Mouse (Mus musculus) kidney, postnatal 14 days (tissue): ENCODE results near the gene Jak2.

Experiments used
- DNase-seq: peaks from one replicate; pipeline ENCODE4 v3.0.0; 2022; ENCODE audit warnings: mixed read lengths

Jak2 gene

DNA sequence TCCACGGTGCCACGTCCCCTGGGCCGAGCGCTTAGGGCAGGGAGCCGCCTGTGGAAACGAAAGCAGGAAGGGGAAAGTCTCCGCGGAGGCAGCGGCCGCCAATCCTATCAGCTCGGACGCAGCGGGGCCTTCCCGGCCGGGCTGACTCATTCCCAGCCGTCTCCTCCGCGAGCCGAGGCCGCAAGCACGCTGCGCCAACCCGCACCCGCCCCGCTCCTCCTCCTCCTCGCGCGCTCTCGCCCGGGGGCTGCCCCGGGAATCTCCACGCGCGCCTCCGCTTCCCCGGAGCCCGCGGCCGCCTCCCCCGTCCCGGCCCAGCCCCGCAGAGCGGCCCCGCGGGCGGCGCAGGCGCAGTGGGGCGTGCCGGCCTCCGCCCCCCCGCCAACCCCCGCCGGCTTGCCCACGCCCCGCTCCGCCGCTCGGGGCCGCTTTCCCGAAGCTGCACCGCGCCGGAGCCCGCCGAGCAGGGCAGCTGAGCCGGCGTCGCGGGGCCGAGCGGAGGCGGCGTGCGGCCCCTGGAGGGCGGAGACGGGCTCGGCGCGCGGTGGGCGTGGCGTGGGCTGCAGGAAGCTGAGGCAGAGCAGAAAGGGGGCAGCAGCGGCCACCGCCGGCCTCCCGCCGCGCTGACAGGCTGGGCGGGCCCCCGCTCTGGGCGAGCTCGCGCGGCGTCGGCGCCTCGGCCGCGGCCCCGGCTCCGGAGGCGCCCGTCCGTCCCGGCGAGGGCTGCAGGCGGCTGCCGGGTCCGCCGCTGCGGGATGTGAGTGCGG lies at the start of gene Jak2:
Gene Jak2 (plus strand): TSS at position 638 of the 767 bp plus-strand sequence.
- DNase-seq: peak; percentile 97

DNA sequence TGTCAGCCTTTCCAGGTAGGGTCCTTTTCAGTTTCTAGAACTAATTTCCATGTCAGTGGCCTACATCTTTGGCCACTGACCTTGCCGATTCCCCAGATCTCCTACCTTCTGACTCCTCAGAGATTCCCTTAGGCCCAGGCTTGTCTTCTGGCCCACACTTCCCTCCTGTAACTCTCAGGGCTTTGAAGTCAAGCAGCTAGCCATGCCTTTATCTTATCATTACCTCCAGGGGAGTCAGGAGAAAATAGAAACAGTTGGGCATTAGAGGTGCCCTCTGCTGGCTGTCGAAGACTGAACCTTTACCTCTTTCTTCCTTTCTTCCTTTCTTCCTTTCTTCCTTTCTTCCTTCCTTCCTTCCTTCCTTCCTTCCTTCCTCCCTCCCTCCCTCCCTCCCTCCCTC lies 48.3 kb upstream of the Jak2 start:
- no peak for DNase-seq

DNA sequence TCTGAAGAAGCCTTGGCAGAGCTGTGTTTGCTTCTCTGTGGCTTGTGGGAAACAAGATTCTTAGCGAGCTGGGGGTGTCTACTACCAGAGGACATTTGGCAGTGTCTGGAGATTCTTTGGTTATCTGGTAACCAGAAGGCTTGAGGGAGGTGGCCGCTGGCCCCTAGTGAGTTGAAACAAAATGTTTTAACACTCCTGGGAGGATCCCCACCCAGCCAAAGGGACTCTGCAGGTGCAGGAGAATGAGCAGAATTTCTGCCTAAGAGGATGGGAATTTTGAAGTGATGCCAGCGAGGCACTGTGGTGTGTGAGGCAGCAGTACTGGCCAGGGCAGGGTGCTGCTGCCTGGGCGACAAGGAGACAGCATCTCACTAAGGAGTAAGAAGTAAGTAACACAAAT lies 47.0 kb upstream of the Jak2 start:
- DNase-seq: no peak

DNA sequence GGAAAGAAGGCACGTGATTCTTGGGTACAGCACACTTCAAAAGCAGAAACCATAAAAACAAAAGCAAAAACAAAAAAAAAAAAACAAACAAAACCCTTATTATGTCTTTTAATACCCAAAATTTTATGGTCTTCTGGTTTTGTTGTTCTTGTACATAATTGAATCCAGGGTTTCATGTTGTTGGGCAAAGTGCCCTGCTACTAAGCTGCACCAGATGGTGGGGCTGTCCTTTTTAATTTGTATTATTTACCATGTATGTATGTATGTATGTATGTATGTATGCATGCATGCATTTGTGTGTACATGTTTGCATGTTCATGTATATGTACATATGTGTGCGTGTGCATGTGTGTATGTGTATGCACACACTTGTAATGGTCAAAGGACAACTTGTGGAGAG lies 46.4 kb upstream of the Jak2 start:
- DNase-seq: no peak

DNA sequence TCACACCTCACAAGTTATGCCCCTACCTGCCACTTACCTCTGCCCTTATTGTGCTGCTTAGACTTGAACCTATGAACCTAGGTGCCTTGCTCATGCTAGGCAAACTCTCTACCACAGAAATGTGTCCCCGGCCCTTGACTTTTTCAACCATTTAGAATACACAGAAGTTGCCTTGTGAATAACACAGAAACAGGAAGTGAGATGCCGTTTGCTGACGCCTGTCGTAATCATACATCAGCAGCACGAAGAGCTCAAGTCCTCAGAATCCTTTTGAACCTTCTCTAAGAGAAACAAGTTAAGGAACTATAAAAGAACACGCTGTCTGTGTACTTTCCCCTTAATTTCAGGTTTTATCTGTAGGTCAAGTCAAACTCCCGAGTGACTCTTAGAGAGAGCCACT lies 41.7 kb upstream of the Jak2 start:
- DNase-seq: no peak

DNA sequence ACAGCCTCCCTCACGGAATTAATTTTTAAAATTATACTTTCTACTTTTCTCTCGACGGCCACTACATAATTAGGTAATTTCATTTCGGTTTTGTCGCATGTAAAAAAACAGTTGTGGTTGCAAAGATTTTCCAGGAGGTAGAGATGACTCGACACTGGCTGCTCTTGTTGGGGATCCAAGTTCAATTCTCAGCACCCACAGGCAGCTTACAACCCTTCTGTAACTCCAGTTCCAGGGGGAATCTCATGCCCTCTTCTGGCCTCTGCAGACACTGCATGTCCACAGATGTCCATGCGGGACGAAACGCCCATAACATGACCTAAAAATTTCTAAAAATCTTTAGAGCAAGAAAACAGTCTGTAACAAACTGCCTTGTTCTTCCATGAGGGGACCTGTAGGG lies 41.3 kb upstream of the Jak2 start:
- no peak for DNase-seq

DNA sequence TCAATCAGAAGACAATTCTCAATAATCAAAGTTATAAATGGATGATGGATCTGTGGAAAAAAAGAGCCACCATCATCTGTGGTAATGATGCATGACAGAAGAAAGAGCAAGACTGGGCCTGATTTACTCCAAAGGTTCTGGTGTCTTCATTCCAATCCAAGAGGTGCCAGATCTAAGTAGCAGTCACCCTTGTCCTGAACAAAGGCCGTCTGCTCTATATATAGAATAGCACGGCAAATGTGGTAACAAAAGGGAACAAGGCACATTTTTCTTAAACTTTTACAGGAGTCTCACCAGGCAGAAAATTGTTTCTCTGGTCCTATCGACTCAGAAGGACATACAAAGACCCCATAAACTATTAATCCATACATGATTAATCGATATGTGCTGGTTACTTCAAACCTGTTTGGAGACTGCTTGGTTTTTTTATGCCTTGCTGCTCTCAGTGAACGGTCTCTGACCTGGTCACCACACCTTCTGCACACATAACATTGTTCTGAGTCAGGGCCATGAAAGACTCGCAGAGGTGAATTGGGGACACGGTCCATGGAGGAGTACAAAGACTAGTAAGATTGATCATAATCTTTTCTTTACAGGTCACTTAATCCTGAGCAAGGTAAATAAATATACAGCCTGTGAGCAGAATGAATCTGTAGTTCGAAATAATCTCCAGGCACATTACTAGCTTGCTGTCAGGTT lies 35.7 kb upstream of the Jak2 start:
- peak; percentile 43 for DNase-seq

DNA sequence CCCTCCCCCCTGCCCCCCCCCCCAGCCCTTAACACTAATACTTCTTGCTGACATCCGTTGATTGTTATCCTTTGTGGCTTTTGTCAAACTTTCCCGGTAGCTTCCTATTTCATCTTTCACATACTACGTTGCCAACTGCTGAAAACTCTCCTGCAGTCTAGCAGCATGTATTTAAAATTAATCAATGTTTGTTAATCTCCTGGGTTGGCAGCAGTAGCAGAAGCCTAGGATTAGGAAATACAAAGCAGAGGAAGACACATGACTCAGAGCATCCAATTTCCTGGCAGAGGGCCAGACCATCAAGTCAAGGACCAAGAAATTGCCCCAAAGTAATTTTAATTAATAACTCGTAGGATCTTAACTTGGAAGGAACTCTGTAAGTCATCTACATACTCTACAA lies 29.8 kb upstream of the Jak2 start:
- DNase-seq: no peak

DNA sequence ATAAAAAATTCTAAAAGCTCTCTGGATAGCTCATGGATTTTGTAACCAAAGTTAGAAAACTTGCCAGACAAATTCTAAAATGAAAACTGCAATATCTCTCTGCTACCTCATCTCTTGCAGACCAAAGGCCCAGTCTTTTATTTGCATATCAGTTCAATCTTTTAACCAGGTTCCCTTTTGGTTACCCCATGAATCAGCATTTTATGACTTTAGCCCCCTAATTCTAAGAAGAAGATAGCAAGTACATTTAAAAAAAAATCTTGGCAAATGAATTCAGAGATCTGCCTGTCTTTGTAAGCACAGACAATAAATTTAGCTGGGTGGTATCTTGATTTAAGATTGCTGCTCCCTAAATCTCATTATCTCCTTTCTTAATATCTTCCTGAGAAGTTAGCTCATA lies 26.7 kb upstream of the Jak2 start:
- DNase-seq: no peak

DNA sequence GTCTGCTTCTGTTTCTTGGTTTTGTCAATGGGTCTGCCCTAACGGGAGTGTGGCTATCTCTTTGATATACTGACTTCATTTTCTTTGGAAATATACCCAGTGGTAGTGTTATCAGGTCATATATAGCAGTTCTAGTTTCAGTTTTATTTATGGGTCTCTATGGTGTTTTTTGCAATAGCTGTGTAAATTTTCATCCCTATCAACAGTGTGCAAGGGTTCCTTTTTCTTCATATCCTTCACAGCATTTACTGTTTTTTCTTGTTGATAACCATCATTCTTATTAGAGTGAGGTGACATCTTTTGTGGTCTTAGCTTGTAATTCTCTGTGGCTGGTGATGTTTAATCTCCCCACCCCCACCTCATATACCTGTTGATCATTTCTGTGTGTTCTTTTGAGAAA lies 24.6 kb upstream of the Jak2 start:
- no peak for DNase-seq

DNA sequence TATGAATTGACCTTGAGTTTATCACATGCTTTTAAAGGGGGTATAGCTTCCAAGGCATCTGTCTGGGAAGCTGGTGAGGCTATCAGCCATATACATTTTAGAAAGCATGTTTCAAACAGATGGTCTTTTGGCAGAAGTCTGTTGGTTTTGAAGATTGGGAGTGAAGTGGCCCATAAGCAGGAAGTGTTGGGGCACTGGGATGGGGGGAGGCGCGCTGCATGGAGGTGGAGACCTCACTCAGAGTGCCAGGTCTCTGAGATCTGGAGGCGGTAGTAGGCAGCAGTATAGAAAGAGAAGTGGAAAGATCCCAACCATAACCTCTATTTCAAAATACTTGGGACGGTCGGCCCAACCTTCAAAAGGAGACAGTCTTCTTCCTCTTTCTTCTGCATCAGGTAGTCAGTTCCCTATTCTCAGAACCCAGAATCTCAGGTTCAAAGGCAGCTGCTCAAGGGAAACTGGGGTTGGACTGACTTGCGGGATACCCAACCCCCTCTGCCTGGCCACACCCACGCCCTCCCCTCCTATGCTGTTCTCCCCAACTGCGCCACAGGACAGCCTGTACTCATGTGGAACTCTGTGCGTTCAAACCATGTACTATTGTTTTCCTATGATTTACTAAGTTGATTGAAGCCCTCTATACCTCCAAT lies 23.6 kb upstream of the Jak2 start:
- DNase-seq: no peak

DNA sequence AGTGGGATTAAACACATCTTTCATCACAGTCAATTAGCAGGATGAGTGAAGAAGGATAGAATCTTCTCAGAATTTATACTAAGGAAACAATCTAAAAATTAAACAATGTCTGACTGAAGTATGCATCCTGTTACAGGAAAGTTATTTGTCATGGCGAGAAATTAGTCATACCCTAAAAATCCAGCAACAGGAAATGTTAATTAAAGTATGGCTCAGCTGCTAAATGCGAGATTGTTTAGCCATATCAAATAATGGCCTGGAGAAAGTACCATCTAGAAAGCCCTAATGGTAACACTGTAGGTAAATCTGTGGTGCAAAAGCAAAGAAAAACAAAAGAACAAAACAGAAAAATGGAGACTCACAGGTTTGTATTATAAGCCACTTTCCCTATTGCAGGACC lies 22.6 kb upstream of the Jak2 start:
- no peak for DNase-seq

DNA sequence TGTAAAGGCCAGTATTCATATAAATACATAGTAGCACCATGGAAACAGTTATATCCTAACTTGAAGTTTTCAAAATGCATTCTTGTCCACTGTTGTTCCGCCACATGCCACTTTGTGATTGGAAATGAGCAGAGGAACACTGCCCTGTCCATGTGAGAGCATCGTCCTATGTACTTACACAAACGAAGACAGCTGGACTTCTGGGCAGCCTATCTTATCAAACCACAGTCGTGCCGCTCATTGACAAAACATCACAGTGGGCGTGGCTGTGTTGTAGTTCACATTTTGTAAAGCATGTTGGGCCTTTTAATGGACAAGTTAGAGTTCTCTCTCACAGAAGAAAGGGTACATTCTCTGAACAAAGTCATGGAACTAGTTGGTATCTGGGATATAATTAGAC lies 18.9 kb upstream of the Jak2 start:
- no peak for DNase-seq

DNA sequence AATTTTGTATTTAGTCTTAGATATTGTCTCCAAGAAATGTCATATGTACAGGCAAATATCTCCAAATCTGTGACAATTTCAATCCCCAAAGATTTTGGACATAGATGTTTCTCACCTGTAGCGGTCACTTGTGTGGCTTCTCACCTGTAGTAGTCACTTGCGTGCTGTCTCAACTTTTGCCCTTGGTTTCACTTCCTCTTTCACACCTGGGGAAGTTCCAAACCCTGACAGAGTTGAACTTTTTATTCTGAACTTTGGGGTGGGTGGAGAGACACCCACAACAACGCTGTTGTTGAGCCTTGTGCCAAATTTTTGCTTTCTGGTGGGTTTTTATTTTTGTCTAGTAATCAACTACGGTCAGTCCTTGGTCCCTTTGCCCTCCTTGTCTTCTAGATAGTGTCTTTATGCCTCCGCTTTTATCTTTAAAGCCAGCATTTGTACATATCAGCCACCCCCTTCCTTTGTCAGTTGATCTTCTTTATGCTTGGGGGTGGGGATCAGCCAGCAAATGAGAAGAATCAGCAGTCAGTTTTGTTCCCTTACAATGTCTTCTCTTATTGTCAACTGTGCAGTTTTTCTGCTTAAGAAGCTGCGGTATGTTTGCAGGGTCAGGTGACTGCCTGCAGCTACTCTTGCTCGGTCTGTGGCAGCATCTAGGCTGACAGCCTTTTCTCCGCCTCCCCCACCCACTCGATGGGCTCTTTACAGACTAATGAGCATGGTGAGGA lies 14.8 kb upstream of the Jak2 start:
- DNase-seq: no peak

DNA sequence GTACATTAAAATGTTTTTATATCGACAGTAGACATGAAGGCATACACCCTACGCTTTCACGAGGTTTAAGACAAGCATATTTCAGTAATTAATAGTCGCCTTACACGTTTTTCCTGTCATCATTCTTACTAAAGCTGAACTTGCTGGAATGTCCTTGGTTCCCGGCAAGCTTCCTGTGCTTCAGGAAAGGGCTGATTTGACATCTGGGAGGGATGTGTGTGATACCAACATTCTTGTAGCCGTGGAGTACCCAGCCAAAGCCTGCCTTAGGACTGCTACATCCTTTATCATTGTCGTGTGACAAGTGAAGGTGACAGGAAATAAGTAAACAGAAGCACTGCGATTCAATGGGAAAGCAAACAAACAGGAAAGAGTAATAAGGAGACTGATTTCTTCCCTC lies 13.5 kb upstream of the Jak2 start:
- DNase-seq: peak; percentile 24

DNA sequence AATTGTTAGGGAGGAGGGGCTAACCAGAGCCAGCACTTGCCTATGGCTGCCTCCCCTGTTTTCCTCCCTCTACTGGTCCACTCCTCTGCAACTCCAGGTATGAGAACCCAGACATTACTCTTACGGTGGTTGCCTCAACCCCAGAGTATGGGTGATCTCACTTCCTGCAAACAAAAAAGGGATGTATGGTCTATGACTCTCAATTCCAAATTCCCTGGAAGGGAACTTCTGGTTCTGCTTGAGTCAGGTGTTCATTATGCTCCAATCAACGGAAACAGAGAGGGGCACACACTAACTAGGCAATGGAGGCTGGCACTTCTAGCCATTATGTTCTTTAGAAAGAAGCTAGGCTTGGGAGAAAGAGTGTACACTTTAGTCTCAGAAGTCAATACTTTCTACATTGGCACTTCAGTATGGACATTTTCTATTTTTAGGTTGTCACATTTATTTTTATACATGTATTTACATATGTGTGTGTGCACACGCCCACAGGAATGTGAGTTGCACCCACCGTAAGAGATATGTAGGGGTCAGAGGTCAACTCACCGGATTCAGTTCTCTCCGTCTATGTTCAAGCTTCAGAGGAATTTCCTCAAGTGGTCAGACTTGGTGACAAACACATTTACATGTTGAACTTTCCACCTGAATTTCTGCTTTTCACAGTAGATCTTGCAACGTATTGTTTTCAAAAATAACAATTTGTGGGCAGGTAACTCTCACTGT lies 12.0 kb upstream of the Jak2 start:
- no peak for DNase-seq

DNA sequence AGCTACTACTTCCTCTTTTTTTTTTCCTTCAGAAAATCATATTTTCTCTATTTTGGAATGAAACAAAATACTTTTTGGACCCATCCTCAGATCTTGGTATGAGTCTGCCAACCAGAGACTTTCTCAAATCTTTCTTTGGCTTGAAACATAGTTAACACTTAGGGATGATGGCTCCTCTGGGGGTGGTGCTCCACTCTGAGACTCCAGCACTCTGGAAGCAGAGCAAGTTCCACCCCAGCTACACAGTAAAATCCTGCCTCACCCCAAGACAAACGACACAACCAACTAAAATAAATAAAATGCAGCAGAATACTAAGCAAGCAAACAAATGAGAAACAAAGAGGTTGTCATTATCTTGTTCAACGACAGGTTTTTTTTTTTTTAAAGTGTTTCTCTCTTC lies 11.0 kb upstream of the Jak2 start:
- DNase-seq: no peak

DNA sequence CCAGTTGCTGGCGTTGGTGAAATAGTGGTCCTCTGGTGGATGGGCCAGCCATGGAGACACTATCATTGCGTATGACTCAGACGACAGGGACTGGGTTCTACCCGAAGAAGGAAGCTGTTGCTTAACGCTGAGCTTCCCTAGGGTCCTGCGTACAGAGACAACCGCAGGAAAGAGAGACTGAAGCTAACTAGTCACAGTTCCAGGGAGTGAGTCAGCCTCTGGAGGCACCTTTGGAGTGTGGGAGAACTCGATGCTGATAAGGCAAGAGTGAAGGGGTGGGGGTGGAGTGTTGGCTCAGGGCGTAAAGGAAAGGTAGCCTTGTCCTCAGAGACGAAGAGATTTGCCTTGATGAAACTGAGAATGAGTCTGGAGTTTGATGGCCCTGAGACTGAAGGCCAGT lies 10.0 kb upstream of the Jak2 start:
- no peak for DNase-seq

DNA sequence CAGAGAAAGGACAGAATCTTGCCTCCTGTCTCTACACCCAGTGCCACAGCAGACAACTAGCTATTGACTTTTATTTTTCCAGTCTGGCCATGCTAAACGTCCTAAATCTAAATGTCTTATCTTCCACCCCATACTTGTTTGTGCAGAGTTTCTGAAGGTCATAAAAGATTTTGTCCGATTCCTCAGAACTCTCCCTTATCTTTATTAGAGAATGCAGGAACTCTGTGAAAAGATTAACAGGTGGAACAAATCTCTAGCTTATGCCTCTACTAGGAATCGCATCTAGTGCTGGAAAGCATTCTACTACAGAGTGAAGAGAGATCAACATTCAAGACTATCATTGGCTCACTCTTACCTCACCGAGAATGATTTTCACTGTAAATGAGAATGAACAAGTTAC lies 1.7 kb upstream of the Jak2 start:
- no peak for DNase-seq

DNA sequence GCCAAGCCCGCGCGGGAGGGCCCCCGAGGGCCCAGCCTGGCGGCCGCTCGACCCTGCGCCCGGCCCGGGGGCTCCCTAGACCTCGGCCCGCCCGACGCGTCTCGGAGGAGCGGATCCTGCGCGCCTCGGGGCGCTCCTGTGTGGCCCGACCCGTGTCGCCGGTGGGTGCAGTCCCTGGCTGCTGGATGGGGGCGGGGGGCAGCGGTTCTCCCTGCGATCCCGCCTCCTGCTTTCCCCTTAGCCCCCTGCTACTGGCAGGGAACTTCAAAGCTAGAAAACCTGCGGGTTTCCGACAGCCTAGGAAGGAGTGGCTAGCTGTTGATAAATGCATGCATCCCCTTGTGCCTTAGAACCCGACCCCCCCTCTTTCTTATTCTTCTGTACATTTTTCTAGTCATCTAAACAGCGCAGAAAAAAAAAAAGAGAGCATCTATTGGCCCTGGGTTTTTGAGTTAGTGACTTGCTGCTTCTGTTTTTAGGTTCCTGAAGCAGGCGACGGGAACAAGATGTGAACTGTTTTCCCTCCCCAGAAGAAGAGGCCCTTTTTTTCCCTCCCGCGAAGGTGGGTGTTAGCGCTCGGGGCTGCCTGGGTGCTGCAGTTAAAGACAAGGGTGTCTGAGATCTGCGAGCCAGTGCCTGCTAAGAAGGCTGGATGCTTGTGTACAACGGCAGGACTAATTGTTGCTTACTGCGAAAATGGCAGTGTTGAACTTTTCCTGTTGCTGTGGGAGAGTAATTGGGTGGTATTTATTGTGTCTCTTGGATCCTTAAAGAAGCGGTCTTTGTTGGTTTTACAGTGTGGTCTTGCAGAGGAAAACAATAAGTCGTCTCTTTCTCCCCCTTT lies 552 bp downstream of the Jak2 start:
- peak; percentile 33 for DNase-seq

DNA sequence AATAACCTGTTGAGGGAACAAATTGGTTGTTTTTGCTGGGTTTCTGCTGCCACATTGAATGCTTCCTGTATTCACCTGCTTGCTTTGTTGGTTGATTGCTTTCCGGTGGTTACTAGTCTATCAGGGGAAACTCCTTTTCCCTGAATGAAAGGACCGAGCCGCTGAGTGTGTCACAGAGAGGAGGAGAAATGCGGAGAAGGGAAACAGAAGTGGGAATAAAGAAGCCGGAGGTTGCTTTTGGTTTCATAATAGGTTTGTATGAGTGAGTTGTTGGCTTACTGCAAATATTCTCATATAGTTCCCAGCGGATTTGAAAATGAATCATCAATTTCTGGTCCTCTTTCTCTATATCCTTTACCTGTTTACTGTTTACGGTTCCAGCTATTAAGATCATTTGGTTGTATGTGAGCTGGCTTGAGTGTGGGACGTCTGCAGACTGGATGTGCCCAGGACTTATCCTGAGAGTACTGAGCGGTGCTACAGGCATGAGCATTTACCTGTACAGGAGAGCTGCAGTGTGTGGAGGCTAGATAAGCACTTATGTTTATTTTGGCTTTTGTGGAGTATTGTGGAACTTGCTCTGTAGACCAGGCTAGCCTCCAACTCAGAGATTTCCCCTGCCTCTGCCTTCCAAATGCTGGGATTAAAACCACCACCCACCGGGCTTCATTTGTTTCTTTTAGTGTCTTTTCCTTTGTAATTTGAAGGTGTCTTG lies 1.4 kb downstream of the Jak2 start:
- DNase-seq: peak; percentile 19
